Mouse (Mus musculus): ENCODE measurements at regions not wholly inside any gene's neighbourhood (a gene's known extent, or its start where the extent isn't known, plus 50 kb on each side); places are given as distances from the start of the nearest gene placed in this dataset.
"Not testable (repeated sequence)": the region's sequence is repeated elsewhere in the genome, so short reads cannot be mapped to it uniquely, and the experiment has no call there.

GRCm38 (mm10) chr12:19387706-19388105, 566.6 kb upstream of the Gm21863 start:
- not testable (repeated sequence) for H3K27ac ChIP-seq (replicated peaks in 1 of 2; ENCODE audit: control insufficient read depth in 1 of 2, insufficient read depth in 1 of 2, low read depth in 2 of 2, low read length in 2 of 2); ATAC-seq (ENCODE audit: insufficient number of reproducible peaks, insufficient read depth, low FRiP score, low read depth); H3K9me3 ChIP-seq (ENCODE audit: control insufficient read depth, low read length); H3K27me3 ChIP-seq (ENCODE audit: control insufficient read depth, insufficient read depth, low read length); H3K36me3 ChIP-seq (ENCODE audit: control insufficient read depth, insufficient read depth, low read length); H3K9ac ChIP-seq (ENCODE audit: low read length); H3K4me1 ChIP-seq (ENCODE audit: control insufficient read depth in 2 of 2, insufficient read depth in 2 of 2, low read length in 2 of 2)
- peak overlapping the region; percentile 32 for H3K4me2 ChIP-seq (ENCODE audit: low read length)
- peak overlapping the region; percentile 35 to 41; a peak in 3 of 4 replicates for H3K4me3 ChIP-seq (ENCODE audit: control insufficient read depth in 1 of 2, insufficient read depth in 1 of 2, low read depth in 1 of 2, low read length in 2 of 2)
- 1% methylated on average over 16 of the region's 53 CpGs for WGBS

Measured in heart, embryonic 14.5 days (tissue).